Mouse (Mus musculus) heart, embryonic 15.5 days (tissue): ENCODE results near the gene Cep112. TPM values are rescaled to one million over a fixed set of nuclear protein-coding genes. Genes with fewer than 3 reads are reported as not detected.
A peak's percentile ranks its signal among the peaks of the same experiment; 100 is the strongest.

Experiments
- ATAC-seq: fragments of 200-750 bp; cut with Nextera tagmentation; replicated peaks from 2 replicates; pipeline ENCODE4 v1.8.0; 2017; ENCODE audit warnings: low read depth, moderate TSS enrichment; ENCODE audit not compliant: insufficient number of reproducible peaks, insufficient read depth, low FRiP score
- H3K27ac ChIP-seq: fragments of 300-500 bp; sonication (generic); 2 replicates; pipeline ENCODE4 v1.5.1; 2015; ENCODE audit warnings: mild to moderate bottlenecking, inconsistent platforms
- H3K27me3 ChIP-seq: fragments of 300-500 bp; sonication (generic); 2 replicates; pipeline ENCODE4 v1.6.1; 2015; ENCODE audit warnings: inconsistent platforms
- H3K36me3 ChIP-seq: fragments of 300-500 bp; sonication (generic); 2 replicates; pipeline ENCODE4 v1.6.1; 2015; ENCODE audit warnings: mild to moderate bottlenecking, inconsistent platforms
- H3K4me1 ChIP-seq: fragments of 300-500 bp; sonication (generic); replicated peaks from 2 replicates; pipeline ENCODE4 v1.6.1; 2015; ENCODE audit warnings: inconsistent platforms
- H3K4me2 ChIP-seq: fragments of 300-500 bp; sonication (generic); 2 replicates; pipeline ENCODE4 v1.6.1; 2015; ENCODE audit warnings: inconsistent platforms, mild to moderate bottlenecking, moderate library complexity
- H3K4me3 ChIP-seq: fragments of 300-500 bp; sonication (generic); 2 replicates; pipeline ENCODE4 v1.5.1; 2015; ENCODE audit warnings: mild to moderate bottlenecking, inconsistent platforms
- H3K9ac ChIP-seq: fragments of 300-500 bp; sonication (generic); 2 replicates; pipeline ENCODE4 v1.6.1; 2015; ENCODE audit warnings: mild to moderate bottlenecking, inconsistent platforms
- H3K9me3 ChIP-seq: fragments of 300-500 bp; sonication (generic); replicated peaks from 2 replicates; pipeline ENCODE4 v1.6.1; 2016; ENCODE audit warnings: inconsistent platforms
- WGBS: fragments of 180-500 bp; shearing (Covaris S2); methylation state at CpG from one replicate; pipeline ENCODE4 v1.1.7; 2015; ENCODE audit warnings: mixed read lengths; 5-methylcytosine and 5-hydroxymethylcytosine counted together
- polyA plus RNA-seq: library from polyadenylated mRNA; unstranded; fragments of >200 nt; fragmentation: Nextera tagmentation; extraction: Ambion mirVana; gene quantifications from 2 replicates; pipeline ENCODE4 v1.2.1, GENCODE M21; 2015

Cep112 gene
- polyA plus RNA-seq, 1 experiment from 2014 or later = 10.2 TPM

- 74% methylated on average over 4 of the region's 4 CpGs for WGBS
- H3K9me3 ChIP-seq = no peaks in the 10 kb centered on the region
- ATAC-seq = no peak
These were observed 396.8 kb downstream of the Cep112 start for GRCm38 (mm10) chr11:108821771-108822170.

GRCm38 (mm10) chr11:108822257-108822656, 397.3 kb downstream of the Cep112 start:
- H3K4me1 ChIP-seq = peaks cover 3% of the 10 kb centered on the region; the same call in 1 of the 2 replicates
- H3K4me2 ChIP-seq = no peak overlapping the region
- WGBS = 44% methylated on average over 7 of the region's 7 CpGs
- ATAC-seq = 0 out of 2 replicates have a peak, but pooled peaks have one; percentile 60
- H3K9ac ChIP-seq = no peak overlapping the region
- H3K27me3 ChIP-seq = no peaks in the 10 kb centered on the region
- no peak overlapping the region for H3K27ac ChIP-seq
- H3K4me3 ChIP-seq = no peak overlapping the region
- no peaks in the 10 kb centered on the region for H3K36me3 ChIP-seq
- no peaks in the 10 kb centered on the region for H3K9me3 ChIP-seq

More at GRCm38 (mm10) chr11:108821771-108822170, 396.8 kb downstream of the Cep112 start:
- Histone ChIP-seq H3K27me3 (no peaks in the 10 kb centered on the region), H3K4me2 (no peak overlapping the region), H3K27ac (no peak overlapping the region), H3K36me3 (no peaks in the 10 kb centered on the region), H3K4me3 (no peak overlapping the region), H3K4me1 (peaks cover 3% of the 10 kb centered on the region; the same call in 1 of the 2 replicates), H3K9ac (no peak overlapping the region)

DNA sequence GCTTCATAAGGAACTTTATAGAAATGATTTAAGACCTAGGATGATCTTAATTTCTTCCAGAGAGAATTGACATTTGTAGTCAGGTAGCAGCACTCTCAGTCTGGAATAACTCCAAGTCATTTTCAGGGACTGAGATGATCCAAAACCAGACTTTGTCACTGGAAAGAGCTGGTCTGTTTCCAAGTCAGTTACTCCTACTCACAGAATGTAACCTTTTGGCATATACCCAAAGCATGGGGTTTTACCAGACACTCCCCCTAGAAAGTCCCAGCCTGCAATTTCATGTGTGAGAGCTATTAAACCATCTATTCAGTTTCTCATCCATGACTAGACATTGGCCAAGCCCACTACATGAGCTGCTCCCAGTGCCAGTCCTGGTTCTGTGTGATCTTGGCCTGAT, 402.3 kb downstream of the Cep112 start:
- no peak overlapping the region for H3K4me3 ChIP-seq
- no peak overlapping the region for H3K9ac ChIP-seq
- no peaks in the 10 kb centered on the region for H3K27me3 ChIP-seq
- H3K36me3 ChIP-seq = no peaks in the 10 kb centered on the region
- peaks cover under 1% of the 10 kb centered on the region; the same call in 1 of the 2 replicates for H3K4me1 ChIP-seq
- H3K4me2 ChIP-seq = no peak overlapping the region
- no peak for ATAC-seq
- no peak overlapping the region for H3K27ac ChIP-seq
- H3K9me3 ChIP-seq = no peaks in the 10 kb centered on the region

DNA sequence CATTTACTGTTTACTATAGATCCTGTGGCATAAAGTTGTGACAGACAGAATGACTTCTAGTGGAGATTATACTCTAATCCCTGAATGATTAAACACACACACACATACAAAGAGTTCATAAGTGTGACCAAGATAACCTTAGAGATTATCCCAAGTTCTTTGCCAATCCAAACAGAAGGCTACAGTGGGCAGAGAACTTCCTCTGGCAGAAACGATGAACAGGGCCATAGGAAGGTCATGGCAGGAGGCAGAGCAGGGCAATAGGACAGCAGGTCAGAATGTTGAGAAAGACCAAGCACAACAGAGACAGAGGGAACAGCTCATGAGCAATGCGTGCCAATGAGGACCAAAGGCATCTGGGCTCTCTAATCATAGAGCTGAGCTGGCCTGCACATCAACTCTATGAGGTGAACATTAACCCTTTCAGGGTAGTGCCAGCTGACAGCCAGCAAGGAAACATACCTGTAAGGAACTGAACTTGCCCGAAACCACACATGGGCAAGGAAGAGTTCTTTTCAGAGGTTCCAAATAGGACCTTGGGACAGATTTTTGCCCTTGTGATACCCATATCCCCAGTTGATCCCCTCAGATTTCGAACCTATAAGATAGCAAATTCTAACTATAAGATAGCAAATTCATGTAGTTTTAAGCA, 403.5 kb downstream of the Cep112 start:
- H3K4me3 ChIP-seq = no peak overlapping the region
- no peaks in the 10 kb centered on the region for H3K4me1 ChIP-seq
- no peaks in the 10 kb centered on the region for H3K27me3 ChIP-seq
- no peaks in the 10 kb centered on the region for H3K9me3 ChIP-seq
- H3K4me2 ChIP-seq = no peak overlapping the region
- H3K9ac ChIP-seq = no peak overlapping the region
- no peaks in the 10 kb centered on the region for H3K36me3 ChIP-seq
- WGBS = 58% methylated on average over 4 of the region's 4 CpGs
- H3K27ac ChIP-seq = no peak overlapping the region
- ATAC-seq = no peak

GRCm38 (mm10) chr11:108836706-108837105, 411.7 kb downstream of the Cep112 start:
- Histone ChIP-seq H3K36me3 (no peaks in the 10 kb centered on the region), H3K27me3 (no peaks in the 10 kb centered on the region), H3K9ac (no peak overlapping the region), H3K9me3 (no peaks in the 10 kb centered on the region), H3K4me2 (no peak overlapping the region), H3K4me1 (no peaks in the 10 kb centered on the region), H3K4me3 (no peak overlapping the region), H3K27ac (no peak overlapping the region)
- no peak for ATAC-seq
- 88% methylated on average over 4 of the region's 4 CpGs for WGBS

GRCm38 (mm10) chr11:108840195-108840594, 415.2 kb downstream of the Cep112 start:
- 79% methylated on average over 3 of the region's 3 CpGs for WGBS
- H3K36me3 ChIP-seq = no peaks in the 10 kb centered on the region
- H3K4me3 ChIP-seq = no peak overlapping the region
- H3K9ac ChIP-seq = no peak overlapping the region
- no peak overlapping the region for H3K4me2 ChIP-seq
- H3K9me3 ChIP-seq = no peaks in the 10 kb centered on the region
- no peak overlapping the region for H3K27ac ChIP-seq
- H3K4me1 ChIP-seq = no peaks in the 10 kb centered on the region
- H3K27me3 ChIP-seq = no peaks in the 10 kb centered on the region
- no peak for ATAC-seq

DNA sequence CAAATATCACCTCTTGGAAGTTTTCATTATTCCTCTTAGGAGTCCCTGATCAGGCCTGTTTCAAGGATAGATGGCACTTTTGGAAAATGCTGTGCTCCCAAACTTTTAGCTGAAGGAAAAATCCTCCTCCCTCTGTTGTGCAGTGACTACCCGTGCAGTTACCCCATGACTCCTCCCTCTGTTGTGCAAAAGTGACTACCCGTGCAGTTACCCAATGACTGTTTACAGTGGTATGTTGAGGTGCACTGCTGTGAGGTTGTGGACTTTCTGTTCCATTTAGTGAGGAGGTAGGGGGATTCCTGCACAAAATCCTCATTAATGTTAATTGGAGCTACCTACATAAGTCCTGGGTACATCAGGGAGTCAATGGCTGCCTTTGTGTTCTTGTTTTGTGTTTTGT, 417.8 kb downstream of the Cep112 start:
- 52% methylated on average over 2 of the region's 2 CpGs for WGBS
- Histone ChIP-seq H3K9ac (no peak overlapping the region), H3K36me3 (no peaks in the 10 kb centered on the region), H3K4me3 (no peak overlapping the region), H3K9me3 (no peaks in the 10 kb centered on the region), H3K4me2 (no peak overlapping the region), H3K27ac (no peak overlapping the region), H3K27me3 (no peaks in the 10 kb centered on the region), H3K4me1 (no peaks in the 10 kb centered on the region)
- ATAC-seq = no peak

GRCm38 (mm10) chr11:108845971-108846370, 421.0 kb downstream of the Cep112 start:
- no peak overlapping the region for H3K4me3 ChIP-seq
- H3K9me3 ChIP-seq = no peaks in the 10 kb centered on the region
- H3K36me3 ChIP-seq = no peaks in the 10 kb centered on the region
- no peaks in the 10 kb centered on the region for H3K4me1 ChIP-seq
- WGBS = 71% methylated on average over 2 of the region's 2 CpGs
- H3K4me2 ChIP-seq = no peak overlapping the region
- no peak overlapping the region for H3K9ac ChIP-seq
- H3K27ac ChIP-seq = no peak overlapping the region
- H3K27me3 ChIP-seq = no peaks in the 10 kb centered on the region
- ATAC-seq = no peak

- Histone ChIP-seq H3K4me3 (no peak overlapping the region), H3K9me3 (no peaks in the 10 kb centered on the region), H3K27ac (no peak overlapping the region), H3K9ac (no peak overlapping the region), H3K4me2 (no peak overlapping the region), H3K27me3 (no peaks in the 10 kb centered on the region), H3K36me3 (no peaks in the 10 kb centered on the region), H3K4me1 (no peaks in the 10 kb centered on the region)
- 77% methylated on average over 3 of the region's 3 CpGs for WGBS
- ATAC-seq = no peak
These were observed 421.5 kb downstream of the Cep112 start for GRCm38 (mm10) chr11:108846479-108846878.

DNA sequence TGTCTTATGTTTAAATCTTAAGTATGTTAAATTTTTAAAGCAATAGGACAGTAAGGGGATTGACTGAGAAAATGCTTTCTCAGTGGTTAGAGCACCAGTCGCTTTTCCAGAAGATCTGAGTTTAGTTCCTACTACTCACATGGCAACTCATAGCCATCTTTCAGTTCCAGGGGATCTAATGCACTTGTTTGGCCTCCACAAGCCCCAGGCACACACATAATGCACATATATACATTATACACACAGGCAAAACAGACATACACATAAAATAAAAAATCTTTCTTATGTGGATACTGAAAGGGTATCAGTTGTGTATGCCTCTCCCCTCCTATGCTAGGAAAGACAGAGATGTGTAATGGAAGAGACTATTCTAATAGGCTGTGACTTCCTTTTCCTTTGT, 426.8 kb downstream of the Cep112 start:
- no peak overlapping the region for H3K27ac ChIP-seq
- H3K36me3 ChIP-seq = no peaks in the 10 kb centered on the region
- no peaks in the 10 kb centered on the region for H3K9me3 ChIP-seq
- 98% methylated on average over 1 of the region's 1 CpGs for WGBS
- no peak overlapping the region for H3K9ac ChIP-seq
- no peaks in the 10 kb centered on the region for H3K27me3 ChIP-seq
- no peak overlapping the region for H3K4me3 ChIP-seq
- H3K4me2 ChIP-seq = no peak overlapping the region
- H3K4me1 ChIP-seq = no peaks in the 10 kb centered on the region
- ATAC-seq = no peak

DNA sequence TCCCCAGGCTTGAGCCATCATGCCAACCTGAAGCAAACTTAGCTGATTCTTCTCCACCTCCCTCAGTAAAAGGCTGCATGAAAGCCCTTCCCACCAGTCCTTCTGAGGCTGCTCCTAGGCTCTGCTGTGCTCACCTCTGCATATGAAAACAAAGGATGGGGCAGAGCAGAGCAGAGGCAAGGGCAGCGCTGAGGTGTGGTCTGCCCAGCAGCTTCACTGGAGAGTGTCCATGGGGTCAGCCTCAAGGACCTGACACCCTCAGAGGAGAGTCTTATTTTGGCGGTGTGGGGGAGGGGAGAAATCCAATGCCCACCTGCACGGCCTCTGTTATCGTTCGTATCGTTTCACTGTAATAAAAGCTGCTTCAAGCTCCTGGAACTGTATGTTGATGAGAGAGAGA, 432.3 kb downstream of the Cep112 start:
- H3K27me3 ChIP-seq = no peaks in the 10 kb centered on the region
- H3K27ac ChIP-seq = no peak overlapping the region
- ATAC-seq = no peak
- no peak overlapping the region for H3K4me3 ChIP-seq
- WGBS = 54% methylated on average over 6 of the region's 6 CpGs
- H3K4me1 ChIP-seq = 0 out of 2 replicates have a peak, but pooled peaks cover 2% of the 10 kb centered on the region
- H3K36me3 ChIP-seq = no peaks in the 10 kb centered on the region
- no peak overlapping the region for H3K4me2 ChIP-seq
- H3K9ac ChIP-seq = no peak overlapping the region
- no peaks in the 10 kb centered on the region for H3K9me3 ChIP-seq

- no peak overlapping the region for H3K9ac ChIP-seq
- no peaks in the 10 kb centered on the region for H3K27me3 ChIP-seq
- WGBS = 49% methylated on average over 7 of the region's 7 CpGs
- H3K4me1 ChIP-seq = 0 out of 2 replicates have a peak, but pooled peaks cover 2% of the 10 kb centered on the region
- no peak overlapping the region for H3K27ac ChIP-seq
- no peak for ATAC-seq
- H3K4me2 ChIP-seq = no peak overlapping the region
- H3K4me3 ChIP-seq = no peak overlapping the region
- no peaks in the 10 kb centered on the region for H3K36me3 ChIP-seq
- H3K9me3 ChIP-seq = no peaks in the 10 kb centered on the region
These were observed 432.8 kb downstream of the Cep112 start for GRCm38 (mm10) chr11:108857678-108858338.
